28 mouse cellular contexts compared by ENCODE assay signal in genomic region chr6:47821776-47822175, GRCm38 (mm10). TPM values are rescaled to one million over a fixed set of nuclear protein-coding genes. Genes with fewer than 3 reads are reported as not detected.
"Had no signal": no experiment of that assay in that cellular context is flagged by ENCODE, and none has a peak within 500 bp of the region (broad histone marks: within the 10 kb centered on the region; RNA-seq: fewer than 3 reads in every experiment).

No protein-coding gene starts in this region.

- H3K4me2 ChIP-seq: embryonic facial prominence, embryonic 12.5 days; embryonic facial prominence, embryonic 13.5 days; embryonic facial prominence, embryonic 15.5 days; forebrain, embryonic 12.5 days; forebrain, embryonic 13.5 days; forebrain, embryonic 15.5 days had no signal

- H3K4me1 ChIP-seq: embryonic facial prominence, embryonic 10.5 days; embryonic facial prominence, embryonic 12.5 days; embryonic facial prominence, embryonic 13.5 days; embryonic facial prominence, embryonic 15.5 days; forebrain, embryonic 10.5 days; forebrain, embryonic 12.5 days; forebrain, embryonic 13.5 days; forebrain, embryonic 15.5 days had no signal

- DNase-seq: cerebellum, adult 2 months; cerebellum, adult 8-10 months; cerebellum, adult 9-10 months; cerebellum, adult 9-11 months; cerebellum, postnatal 10 days; cerebellum, postnatal 14 days; cerebellum, postnatal 25 days; cerebellum, postnatal 36 days; embryo, embryonic 11 days; forebrain, postnatal 0 days; gastrocnemius, adult 2 months; gastrocnemius, postnatal 10 days; gastrocnemius, postnatal 14 days; gastrocnemius, postnatal 25 days; gastrocnemius, postnatal 36 days; heart, adult 18-20 months; heart, adult 2 months had no signal

- H3K9ac ChIP-seq: embryonic facial prominence, embryonic 12.5 days; embryonic facial prominence, embryonic 13.5 days; embryonic facial prominence, embryonic 15.5 days; forebrain, embryonic 12.5 days; forebrain, embryonic 13.5 days; forebrain, embryonic 15.5 days; forebrain, postnatal 0 days had no signal

- H3K4me3 ChIP-seq: embryonic facial prominence, embryonic 10.5 days; embryonic facial prominence, embryonic 12.5 days; embryonic facial prominence, embryonic 13.5 days; embryonic facial prominence, embryonic 15.5 days; erythroblast, embryonic 14.5 days; forebrain, embryonic 10.5 days; forebrain, embryonic 12.5 days; forebrain, embryonic 13.5 days; forebrain, embryonic 15.5 days; gastrocnemius, adult 2 months; heart, adult 2 months had no signal

- H3K9me3 ChIP-seq: embryonic facial prominence, embryonic 10.5 days; embryonic facial prominence, embryonic 12.5 days; embryonic facial prominence, embryonic 13.5 days; embryonic facial prominence, embryonic 15.5 days; forebrain, embryonic 10.5 days; forebrain, embryonic 12.5 days; forebrain, embryonic 13.5 days; forebrain, embryonic 15.5 days had no signal

- H3K27me3 ChIP-seq: embryonic facial prominence, embryonic 12.5 days; embryonic facial prominence, embryonic 13.5 days; embryonic facial prominence, embryonic 15.5 days; forebrain, embryonic 12.5 days; forebrain, embryonic 13.5 days; forebrain, embryonic 15.5 days had no signal

- H3K27ac ChIP-seq: embryonic facial prominence, embryonic 10.5 days; embryonic facial prominence, embryonic 12.5 days; embryonic facial prominence, embryonic 13.5 days; embryonic facial prominence, embryonic 15.5 days; forebrain, embryonic 10.5 days; forebrain, embryonic 12.5 days; forebrain, embryonic 13.5 days; forebrain, embryonic 15.5 days; gastrocnemius, adult 2 months; heart, adult 2 months had no signal

- ATAC-seq: forebrain, embryonic 13.5 days; forebrain, embryonic 14.5 days; forebrain, embryonic 15.5 days; forebrain, embryonic 16.5 days; forebrain, postnatal 0 days had no signal

RNA-seq across cellular contexts. Expression of gene Zfp786, which starts 8.9 kb away (rescaled TPM):
- polyA plus RNA-seq: erythroblast, embryonic 14.5 days had no signal
